Mouse (Mus musculus) left cerebral cortex, postnatal 14 days (tissue): Measurements from ENCODE around the gene 5430427O19Rik. TPM values are rescaled to one million over a fixed set of nuclear protein-coding genes. Genes with fewer than 3 reads are reported as not detected.

Experiments used
- DNase-seq, 2 experiments: peaks; one replicate each; pipeline ENCODE4 v3.0.0; 2021 to 2022; ENCODE audit warnings: low spot score in 2 of 2, mixed read lengths in 1 of 2
- intact Hi-C: fragments of 180-260 bp; cut with DNase I; formaldehyde crosslinking; loops from one replicate; pipeline ENCODE4 v1.15.1; 2025
- long read RNA-seq, 2 experiments: library from polyadenylated mRNA; stranded (forward); transcript quantifications; one replicate each; pipeline ENCODE4 v2.0.0; 2021
- total RNA-seq, 2 experiments: library from RNA; stranded (reverse); gene quantifications; 2 replicates each; pipeline ENCODE4 v1.2.3; 2021

Gene 5430427O19Rik
- under 1 TPM in 1 of 2 experiments, not detected in 1; 0.09 TPM for total RNA-seq
- long read RNA-seq, experiment 1: 0 reads
- long read RNA-seq, experiment 2: 0 reads

DNA sequence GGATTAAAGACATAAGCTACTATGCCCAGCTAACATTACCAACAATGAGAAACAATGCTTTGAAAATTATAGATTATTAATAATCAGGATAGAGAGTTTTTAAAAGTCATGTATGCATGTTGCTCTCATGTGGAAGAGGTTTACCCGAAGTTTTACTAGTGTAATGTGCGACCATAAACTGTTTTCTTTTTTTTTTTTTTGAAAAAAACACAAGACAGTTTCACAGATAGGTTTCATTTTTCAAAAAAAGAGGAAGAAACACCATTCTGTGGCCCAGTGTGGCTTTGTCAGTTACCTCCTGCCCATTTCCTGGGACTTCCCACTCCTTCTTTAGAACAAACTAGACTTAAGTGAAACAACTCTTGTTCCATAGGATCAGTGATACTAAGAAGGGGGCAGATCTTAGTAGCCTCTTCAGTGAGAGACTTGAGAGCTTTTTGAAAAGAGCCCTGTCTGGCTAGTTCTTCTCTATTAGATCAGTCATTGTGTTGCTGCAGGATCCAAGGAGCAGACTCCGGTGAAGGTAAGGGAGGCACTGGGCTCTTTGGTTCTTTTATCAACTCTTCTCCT is at the start of gene 5430427O19Rik:
5430427O19Rik (plus strand) TSS at position 441 of the 570 bp plus-strand sequence.
- no peak for DNase-seq
- intact Hi-C loops: no loop called here

DNA sequence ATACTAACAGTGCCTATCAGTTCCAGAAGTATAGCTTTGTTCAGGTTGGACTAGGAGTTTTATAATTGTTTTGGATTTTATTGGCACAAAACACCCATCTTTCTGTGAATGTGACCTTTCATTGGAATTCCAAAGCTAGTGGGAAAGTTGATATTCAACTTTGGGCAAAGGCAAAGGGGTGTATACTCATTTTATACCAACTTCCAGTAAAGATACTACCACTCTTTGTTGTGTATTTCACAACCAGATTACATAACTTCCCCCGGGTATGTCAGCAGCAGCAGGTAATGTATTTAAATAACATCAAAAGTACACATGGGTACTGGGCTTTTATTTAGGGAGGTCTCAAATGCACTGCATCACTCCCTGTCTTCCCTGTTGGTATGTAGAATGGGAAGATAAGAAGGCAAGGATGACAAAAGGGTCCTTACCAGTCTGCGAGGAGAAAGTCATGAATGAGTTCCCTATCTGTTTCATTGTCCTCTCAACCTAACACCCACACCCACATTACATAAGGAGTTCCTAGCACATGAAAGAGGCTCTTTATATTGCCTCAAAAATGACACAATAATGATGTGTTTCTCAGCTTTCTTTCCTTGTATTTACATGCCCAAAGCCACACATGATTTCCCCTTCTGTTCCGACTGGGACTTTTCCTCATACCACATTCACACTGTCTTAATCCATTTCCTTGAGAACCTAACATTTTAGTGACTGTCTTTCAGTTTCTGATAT is 42.3 kb upstream of the 5430427O19Rik start:
- DNase-seq: no peak
- intact Hi-C loops: no loop called here

DNA sequence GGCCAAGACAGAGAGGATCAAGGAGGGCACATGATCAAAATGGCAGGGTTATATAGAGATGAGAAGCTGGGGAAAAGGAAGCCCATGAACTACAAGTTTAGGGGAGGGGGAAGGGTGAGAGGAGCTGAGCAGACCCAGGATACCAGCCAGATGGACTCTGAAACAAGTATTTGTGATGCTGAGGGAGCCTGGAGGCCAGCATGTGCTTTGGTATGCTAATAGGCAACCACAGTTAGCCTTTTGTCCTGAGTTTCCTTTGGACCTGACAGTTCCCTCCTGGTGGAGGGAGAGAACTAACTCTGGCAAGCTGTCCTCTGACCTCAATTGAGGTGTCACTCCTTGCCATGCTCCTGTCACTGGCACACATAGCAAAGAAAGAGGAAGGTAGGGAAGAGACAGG is 41.2 kb upstream of the 5430427O19Rik start:
- intact Hi-C loops: no loop called here
- peak; percentile 2 to 5 for DNase-seq

- intact Hi-C loops: no loop called here
- no peak for DNase-seq
Observed at GRCm38 (mm10) chrX:85839174-85839573, 31.0 kb upstream of the 5430427O19Rik start.

DNA sequence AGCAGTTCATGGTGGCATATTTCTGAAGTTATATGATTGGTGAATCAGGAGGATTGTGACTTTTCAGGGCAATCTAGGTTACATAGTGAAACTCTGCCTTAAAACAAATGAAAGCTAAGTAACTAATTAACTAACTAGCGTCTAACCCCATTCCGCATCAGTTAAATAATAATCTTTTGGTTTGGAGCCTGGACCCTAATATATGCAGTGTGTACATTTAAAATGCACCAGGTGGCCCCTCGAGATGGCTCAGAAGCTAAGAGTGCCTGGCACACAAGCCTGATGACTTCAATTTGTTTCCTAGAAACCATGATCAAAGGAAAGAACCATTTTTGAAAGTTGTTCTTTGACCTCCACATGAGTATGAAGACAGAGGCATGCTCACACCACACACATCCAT is 14.2 kb upstream of the 5430427O19Rik start:
- intact Hi-C loops: no loop called here

DNA sequence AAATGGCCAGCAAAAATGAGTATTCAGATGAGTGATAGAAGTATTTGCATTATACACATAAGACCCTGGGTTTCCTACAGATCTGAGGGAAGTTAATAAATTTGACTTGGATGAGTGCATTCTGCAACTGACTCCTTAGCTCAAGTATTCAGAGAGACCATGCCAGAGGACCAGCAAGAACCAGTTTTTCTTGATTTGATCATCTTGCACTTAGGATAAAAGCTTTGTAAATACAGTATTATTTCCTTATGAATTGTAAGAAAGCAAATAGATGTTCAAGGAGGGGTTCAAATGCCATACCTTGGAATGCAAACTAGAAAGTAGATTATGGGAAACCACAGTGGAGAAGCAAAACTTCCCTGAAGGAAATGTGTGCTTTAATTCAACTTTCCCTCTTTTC is 13.0 kb upstream of the 5430427O19Rik start:
- intact Hi-C loops: no loop called here
- DNase-seq: no peak

More for the DNA sequence above, 14.2 kb upstream of the 5430427O19Rik start:
- no peak for DNase-seq

DNA sequence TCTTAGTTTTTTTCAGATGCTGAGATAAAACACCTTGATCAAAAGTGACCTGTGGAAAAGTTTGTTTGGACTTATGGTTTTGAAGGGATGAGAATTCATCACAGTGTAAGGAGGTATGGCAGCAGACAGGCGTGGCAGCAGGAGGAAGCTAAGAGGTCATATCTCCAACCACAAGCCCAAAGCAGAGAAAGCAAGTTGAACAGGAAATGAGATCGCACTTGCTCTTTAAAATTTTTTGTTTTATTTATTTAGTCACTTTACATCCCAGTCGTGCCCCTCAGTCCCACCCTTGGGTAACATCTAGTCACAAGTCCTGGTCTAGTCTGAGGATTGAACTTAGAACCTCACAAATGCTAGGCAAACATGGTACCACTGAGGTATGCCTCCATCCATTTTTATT is 2.1 kb upstream of the 5430427O19Rik start:
- intact Hi-C loops: no loop called here
- no peak for DNase-seq

DNA sequence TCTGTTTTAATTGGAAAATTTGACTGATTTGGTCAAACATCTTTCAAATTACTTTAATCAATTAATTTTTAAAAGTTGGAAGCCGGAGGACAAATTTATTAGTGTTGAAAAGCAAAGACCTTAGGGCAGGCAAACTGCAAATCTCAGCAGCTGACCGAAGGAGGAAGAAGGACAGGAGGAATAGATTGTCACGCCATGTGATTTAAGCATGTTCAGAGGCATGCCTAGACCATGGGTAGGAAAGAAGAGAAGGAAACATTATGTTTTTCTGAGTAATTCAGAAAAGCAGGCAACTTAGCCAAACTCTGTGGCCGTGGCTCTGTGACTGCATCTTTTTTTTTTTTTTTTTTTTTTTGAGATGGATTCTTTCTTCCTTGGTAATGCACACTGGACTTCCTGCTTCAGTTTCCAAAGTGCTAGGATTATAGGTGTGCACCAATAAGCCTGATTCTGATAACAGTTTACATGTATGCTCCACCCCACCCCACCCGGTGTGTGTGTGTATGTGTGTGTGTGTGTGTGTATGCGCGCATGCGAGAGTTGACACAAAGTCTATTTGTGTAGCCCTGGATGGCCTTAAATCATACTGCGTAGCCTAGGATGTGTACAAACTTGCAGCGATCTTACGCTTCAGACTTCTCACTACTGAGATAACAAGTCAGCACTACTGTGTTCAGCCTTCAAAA is 1.4 kb downstream of the 5430427O19Rik start:
- intact Hi-C loops: no loop called here
- no peak for DNase-seq

DNA sequence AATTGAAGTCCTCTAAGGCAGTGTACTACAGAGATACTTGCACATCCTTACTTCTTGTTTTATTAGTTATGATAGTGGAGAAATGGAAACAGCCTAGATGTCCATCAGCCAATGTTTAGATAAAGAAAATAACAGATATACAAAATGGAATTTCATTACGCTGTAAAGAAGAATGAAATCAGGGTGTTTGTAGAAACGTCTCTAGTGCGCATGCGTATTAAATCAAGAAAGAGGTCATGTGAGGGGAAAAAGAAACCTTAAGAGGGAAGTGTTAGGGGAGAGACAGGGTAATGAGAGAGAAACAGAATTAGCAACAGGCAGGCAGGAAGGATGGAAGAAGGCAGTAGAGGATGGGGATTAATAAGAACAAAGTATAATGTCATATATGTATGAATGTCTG is 4.2 kb downstream of the 5430427O19Rik start:
- intact Hi-C loops: no loop called here
- DNase-seq: no peak

DNA sequence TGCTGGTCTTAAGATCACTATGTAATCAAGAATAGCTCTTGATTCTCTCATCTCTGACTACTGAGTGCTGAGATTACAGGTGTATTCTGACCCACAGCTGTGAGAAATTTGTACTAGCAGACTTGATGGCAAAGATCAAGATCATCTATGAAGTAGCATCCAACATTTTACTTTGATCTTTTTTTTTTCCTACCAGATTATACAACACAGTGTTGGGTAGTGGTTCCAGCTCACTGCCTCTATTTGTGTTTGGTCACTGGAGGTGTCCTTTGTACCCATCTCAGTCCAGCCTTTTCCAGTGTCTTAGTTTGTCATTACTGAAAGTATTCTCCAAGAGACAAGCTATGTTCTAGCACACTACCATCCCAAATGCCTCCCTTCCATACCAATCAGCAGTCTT is 5.8 kb downstream of the 5430427O19Rik start:
- intact Hi-C loops: loop anchor here (5.0 kb wide), 1 partner anchor 199 kb away; no protein-coding TSS in a partner anchor
- DNase-seq: no peak

GRCm38 (mm10) chrX:85877747-85878146 is 7.6 kb downstream of the 5430427O19Rik start:
- intact Hi-C loops: loop anchor here (5.0 kb wide), 1 partner anchor 200 kb away; no protein-coding TSS in a partner anchor
- no peak for DNase-seq

DNA sequence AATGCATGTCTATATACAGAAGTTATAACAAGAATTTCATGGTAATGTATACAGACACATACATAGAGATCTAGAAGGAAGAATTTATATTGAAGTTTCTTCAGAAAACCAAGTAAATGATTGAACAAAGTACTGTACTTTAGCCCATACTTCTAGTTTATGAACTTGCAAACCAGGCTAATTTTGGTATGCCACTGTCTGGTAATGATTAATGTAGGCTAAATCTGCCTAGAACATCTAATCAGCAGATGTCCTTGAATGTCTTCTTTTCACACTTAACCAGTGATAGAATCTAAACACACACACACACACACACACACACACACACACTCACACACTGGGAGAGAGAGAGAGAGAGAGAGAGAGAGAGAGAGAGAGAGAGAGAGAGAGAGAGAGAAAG is 8.1 kb downstream of the 5430427O19Rik start:
- intact Hi-C loops: loop anchor here (5.0 kb wide), 1 partner anchor 201 kb away; no protein-coding TSS in a partner anchor
- no peak for DNase-seq

DNA sequence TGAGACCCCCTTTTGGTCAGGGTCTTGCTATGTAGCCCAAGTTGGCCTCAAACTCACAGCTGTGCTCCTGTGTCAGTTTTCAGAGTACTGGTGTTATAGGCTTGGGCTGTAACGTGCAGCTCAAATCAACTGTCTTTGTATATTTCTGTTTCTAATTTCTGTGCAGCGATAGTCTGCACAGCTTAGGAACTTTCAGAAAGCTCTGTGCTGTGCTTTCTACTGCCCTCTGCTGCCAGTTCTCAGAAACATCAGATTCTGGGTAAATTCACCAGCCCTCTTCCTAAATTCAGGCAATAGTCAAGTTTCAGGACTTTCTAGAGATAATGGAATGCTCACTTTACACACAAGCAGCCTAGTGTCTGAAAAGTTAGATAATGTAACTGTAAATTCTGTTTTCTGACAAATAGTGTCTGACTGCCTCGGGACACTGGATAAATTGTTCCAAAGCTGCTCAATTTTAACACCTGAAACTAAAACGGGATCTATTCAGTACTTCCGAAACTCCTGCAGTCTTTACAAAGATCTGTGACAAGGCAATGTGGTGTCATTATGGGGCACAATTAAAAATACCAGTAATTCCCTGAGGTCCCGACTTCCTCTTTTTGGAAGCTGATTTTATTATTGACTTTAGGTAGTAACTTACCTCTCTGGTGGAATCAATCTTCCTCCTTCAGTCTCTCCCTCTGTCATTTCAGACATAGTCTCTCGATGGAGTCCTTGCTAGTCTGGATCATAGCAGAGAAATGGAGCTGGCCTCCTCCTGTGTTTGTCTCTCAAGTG is 9.2 kb downstream of the 5430427O19Rik start:
- intact Hi-C loops: loop anchor here (5.0 kb wide), 1 partner anchor 202 kb away; no protein-coding TSS in a partner anchor

GRCm38 (mm10) chrX:85886651-85887050 is 16.5 kb downstream of the 5430427O19Rik start:
- intact Hi-C loops: no loop called here
- no peak for DNase-seq

More for the DNA sequence above, 9.2 kb downstream of the 5430427O19Rik start:
- DNase-seq: peak; percentile 21 to 44

DNA sequence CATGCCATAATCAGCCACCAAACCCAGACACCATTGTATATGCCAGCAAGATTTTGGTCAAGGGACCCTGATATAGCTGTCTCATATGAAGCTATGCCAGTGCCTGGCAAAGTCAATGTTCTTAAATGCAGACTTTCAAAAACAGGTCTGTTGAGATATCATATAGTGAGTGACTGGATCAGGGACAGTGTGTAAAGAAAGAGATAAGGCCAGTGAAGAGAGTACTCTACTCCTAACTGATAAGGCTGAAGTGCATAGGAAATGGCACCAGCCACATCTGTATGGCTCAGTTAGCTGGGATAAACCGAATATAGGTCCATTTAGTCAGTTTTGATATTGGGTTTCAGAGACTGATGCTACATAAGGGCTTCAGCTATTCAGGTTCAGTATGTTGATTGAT is 31.0 kb downstream of the 5430427O19Rik start:
- no peak for DNase-seq
- intact Hi-C loops: no loop called here

GRCm38 (mm10) chrX:85919034-85919433 is 48.9 kb downstream of the 5430427O19Rik start:
- intact Hi-C loops: loop anchor here (5.0 kb wide), 1 partner anchor 242 kb away; no protein-coding TSS in a partner anchor
- DNase-seq: peak; percentile 8 to 28

- intact Hi-C loops: loop anchor here (10.0 kb wide), 1 partner anchor 342 kb away; no protein-coding TSS in a partner anchor
- DNase-seq: peak; percentile 4 to 13
Observed at GRCm38 (mm10) chrX:85932991-85933390, 62.8 kb downstream of the 5430427O19Rik start.
